Mouse (Mus musculus) 3134 (cell line): Measurements from ENCODE around the gene Plce1.
"Not testable (repeated sequence)": the region's sequence is repeated elsewhere in the genome, so short reads cannot be mapped to it uniquely, and the experiment has no call there.

Experiments
- DNase-seq: peaks from one replicate; pipeline ENCODE4 v3.0.0-alpha.2; 2011; ENCODE audit warnings: low spot score; ENCODE audit not compliant: insufficient read length; ENCODE audit errors: extremely low read depth

Plce1 gene

DNA sequence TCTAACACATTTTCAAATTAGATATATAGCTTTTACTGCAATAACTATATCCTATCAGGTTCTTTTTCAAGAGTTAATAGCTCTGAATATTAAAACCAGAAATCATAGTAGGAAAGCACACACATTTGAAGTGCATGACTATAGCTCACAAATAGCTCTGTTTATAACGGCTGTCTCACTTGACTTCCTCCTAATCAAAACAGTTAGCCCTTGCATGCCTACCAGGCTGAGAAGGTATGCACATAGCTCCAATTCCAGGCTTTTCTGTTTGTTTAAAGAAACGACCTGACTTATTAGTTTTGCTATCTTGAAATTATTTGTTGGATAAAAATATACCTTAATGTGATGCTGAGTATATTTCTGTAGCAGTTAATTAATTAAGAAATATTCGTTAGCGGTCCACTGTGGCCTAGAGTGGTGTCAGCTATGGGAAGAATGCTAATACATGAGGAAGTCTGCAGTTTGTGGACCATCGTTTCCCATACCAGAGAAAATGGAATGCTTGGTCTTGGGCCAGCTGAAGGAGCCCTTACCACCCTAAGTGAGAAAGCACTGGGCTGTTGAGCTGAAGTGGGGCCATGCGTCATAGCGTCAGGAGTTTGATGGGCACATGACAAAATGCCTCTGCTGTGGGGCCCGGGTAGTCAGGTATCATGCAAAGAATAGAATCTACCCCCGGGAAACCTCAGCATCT lies 146.3 kb downstream of the Plce1 start:
- no peak for DNase-seq

DNA sequence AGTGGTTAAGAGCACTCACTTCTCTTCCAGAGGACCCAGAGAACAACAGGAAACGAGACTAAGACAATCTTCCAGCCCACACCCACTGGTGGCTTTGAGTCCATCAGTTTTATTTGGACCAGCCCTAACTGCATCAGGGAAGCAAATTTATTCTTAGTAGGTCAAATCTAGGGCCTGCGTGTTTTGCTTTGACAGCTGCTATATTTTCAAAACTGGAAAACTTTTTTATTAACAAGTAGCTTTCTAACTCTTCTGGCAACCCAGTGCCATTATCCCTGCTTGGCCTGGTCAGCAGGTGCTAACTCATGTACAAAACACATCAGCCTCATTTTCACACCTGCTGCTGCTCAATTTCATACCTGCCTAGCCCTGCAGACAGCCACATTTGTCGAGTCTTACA lies 151.3 kb downstream of the Plce1 start:
- DNase-seq = no peak

DNA sequence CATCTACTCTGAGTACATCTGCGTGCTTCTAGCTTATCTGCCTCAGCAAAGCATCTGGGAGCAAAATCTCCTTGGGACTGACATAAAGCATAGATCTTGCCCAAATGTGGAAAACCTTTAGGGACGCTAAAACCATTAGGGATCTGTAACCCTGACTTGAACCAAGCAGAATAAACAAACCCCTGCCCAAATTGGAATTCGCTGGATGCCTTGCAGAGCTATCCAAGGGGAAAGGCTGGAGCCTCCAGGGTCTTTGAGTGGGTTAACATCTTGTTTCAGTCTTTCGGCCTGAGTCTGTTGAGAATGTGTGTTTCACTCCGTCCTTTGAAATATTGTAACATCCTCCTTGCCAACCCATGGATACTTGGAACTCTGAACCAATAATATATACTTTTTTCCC lies 152.4 kb downstream of the Plce1 start:
- DNase-seq = no peak

DNA sequence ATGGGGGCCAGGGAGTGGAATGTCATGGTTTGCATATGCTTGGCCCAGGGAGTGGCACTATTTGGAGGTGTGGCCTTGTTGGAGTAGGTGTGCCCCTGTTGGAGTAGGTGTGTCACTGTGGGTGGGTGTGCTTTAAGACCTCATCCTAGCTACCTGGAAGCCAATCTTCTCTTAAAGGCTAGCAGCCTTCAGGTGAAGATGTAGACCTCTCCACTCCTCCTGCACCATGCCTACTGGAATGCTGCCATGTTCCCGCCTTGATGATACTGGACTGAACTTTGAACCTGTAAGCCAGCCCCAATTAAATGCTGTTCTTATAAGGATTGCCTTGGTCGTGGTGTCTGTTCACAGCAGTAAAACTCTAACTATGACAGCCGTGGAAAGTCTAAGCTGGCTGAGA lies 158.1 kb downstream of the Plce1 start:
- DNase-seq = no peak

DNA sequence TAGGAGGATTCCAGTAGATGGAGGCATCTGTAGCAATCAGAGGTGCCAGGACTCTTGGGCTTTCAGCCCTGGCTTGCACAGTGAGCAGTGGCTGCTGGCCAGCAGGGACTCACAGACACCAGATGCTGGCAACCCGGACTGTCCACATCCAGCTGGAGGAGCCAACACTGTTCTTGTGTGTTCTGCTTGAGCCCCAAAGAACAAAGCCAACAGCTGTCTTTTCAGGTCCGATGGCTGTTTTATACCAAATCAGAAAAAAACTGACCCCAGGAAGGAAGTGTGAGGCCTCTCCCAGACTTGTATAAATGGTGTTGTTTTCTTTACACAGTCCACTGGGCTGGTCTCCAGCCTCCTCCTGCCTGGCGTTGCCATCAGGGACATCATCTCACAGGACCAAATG lies 158.9 kb downstream of the Plce1 start:
- DNase-seq = peak; percentile 37

DNA sequence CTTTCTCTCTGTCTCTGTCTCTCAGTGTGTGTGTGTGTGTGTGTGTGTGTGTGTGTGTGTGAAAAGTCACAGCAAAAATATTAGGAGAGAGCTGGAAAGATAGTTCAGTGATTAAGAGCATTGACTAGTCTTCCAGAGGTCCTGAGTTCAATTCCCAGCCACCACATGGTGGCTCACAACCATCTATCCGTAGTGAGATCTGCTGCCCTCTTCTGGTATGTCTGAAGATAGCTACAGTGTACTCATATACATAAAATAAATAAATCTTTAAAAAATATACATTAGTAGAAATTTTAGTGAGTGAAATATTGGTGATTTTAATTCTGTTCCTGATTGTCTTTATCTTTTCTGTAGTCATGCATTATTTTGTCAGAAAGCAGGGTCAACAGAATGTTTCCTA lies 161.6 kb downstream of the Plce1 start:
- not testable (repeated sequence) for DNase-seq

DNA sequence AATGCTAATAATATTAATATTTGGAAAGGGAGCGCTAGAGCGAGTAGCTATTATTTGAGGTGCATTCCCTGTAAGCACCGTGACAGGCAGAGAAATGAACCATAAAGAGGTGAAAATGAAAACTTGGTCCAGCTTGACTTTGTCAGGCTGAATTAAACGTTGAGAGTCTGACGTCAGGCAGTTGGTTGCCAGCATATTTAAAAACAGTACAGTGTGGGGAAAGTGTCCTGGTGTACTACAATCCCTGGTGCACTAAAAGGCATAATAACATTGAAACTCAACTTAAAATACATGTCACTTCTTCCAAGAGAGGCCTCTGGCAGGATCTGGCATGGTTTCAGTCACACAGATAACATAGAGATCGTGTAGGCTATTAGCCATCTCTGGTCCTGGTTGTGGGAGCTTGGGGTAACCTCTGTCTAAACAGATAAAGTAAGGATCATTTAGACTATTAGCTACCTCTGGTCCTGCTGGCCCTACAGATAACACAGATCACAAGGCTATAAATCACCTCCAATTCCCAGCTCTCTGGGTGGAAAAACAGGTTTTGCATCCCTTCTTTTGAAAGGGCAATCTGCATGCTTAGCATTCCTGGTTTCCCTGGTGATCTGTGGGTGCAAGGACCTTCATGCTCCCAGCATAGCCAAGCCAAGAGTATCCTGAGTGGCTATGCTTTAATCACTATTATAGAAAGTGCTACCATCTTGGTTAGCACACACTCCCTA lies 164.1 kb downstream of the Plce1 start:
- DNase-seq = no peak

DNA sequence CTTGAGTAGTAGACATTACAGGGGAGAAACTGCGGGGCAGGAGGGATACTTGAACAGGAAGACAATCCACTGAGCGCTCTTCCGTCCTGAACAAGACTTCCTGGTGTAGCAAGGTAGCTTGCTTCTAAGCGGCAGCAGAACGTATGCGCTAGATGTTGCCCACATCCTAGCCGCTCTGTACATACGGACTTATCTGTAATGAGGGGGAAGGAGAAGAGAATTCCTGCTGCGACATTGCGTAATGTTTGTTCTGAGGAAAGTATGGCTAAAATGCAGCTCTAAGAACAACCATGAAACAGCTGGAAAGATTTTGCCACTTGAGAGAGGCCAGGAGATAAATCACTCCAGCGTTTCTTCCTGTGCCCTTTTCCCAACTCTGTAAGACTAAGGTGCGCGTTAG lies 177.1 kb downstream of the Plce1 start:
- no peak for DNase-seq

DNA sequence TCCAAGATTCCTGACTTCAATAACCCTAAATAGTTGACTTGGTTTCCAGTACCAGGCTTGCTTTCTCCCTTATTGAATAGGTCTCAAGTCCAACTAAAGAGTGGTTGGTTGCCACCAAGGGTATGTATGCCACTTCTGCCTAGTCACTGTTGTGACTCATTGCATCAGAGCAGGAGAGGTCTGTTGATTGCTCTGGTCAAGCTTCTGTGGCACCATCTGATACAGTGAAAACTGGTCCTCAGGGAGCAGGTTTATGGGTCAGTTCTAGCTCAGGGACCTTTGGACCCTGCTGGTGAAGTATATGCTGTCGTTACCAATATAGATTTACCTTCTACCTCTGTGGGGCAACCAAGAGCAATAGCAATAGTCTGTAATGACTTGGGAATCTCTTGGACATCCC lies 184.5 kb downstream of the Plce1 start:
- DNase-seq = no peak

DNA sequence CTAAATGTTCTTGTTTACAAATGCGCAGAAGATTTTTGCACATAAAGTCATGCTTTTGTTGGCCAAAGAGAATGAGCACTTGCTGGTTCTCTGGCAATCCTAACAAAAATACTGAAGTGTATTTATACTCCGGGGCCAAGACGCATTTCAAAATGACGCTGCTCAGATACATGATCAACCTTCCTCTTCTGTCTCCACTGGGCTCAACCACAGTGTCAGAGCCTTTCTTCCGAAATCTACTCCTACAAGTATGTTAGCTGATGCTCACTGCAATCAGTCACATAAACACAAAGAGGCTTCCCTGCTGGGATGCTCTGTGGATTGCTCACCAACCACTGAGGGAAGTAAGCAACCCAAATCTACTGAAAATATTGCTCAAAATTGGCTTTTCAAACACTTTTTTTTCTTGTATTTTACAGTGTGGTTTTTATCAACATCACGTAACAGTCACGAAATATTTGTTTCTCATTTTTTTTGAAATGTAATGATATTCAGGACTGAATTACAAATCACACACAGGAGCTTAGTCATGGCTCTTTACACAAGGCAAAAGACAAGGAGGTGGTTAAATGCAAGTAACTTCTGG lies 191.2 kb downstream of the Plce1 start:
- DNase-seq = peak; percentile 19

DNA sequence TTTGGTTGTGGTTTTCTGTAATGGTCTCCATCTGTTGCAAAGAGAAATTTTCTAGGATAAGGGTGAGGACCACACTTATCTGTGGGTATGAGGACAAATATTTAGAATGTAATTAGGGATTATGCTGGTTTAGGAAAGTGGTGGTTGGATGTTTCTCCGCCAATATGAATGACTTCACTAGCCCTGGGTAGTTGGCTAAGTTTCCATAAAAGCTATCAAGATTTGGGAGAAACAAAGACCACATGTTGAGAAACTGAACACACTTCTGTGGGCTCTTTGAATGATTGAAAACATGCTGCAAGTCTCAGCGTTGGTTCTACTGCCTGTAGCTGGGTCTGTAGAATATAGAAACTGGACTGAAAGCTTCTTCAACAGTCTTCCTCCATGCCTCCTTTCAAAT lies 193.0 kb downstream of the Plce1 start:
- no peak for DNase-seq

DNA sequence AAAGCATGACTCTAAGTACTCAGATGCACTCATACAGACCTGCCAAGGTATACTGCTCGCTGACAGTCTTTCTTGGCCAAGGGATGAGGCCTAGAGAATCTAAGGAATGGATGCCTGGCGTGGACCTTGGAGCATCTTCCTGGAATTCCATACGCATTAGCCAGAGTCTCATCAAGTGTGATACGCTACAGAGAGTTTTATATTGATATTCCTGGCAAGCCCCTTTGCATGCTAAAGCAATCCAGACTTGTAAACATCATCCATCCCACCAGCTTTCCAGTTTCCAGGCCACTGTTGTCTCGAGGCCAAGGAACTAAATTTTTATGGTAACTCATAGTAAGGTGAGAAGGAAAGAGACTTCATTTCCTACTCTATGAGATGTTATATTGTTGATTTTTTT lies 197.7 kb downstream of the Plce1 start:
- DNase-seq = no peak

DNA sequence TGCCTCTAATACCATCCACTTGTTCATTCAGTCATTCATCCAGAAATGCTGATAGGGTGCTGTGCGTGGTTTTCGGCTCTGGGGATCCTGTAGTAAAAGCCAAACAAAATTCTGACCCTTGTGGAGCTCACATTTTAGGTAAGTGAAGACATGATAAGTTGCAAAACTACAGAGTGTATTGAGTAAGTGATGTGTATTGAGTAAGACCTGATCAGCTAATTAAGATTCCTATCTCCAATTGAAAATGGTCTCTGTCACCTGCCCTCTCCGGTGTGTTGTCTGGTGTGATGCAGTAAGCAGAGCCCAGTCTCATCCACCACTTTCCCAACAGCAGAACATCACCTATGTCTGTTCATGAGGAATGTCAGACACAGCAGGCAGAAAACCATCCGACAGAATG lies 198.6 kb downstream of the Plce1 start:
- DNase-seq = no peak

DNA sequence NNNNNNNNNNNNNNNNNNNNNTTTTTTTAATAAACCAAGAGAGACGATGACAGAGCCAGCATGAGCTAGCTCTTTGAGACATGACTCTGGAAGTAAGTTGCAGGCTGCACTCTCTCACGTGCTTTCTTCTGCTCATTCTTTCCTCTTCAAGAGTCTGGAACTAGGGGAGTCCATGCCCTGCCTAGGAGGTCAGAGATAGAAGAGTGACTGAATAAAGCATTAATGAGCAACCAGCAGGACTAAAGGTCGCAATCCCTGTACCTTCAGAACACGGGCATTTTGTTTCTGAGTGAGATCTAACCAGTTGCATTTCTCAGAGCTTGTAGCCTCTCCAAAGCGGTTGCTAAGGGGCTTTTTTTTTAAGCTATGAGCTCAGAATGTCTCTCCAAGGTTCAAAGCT lies 206.4 kb downstream of the Plce1 start:
- DNase-seq = no peak

DNA sequence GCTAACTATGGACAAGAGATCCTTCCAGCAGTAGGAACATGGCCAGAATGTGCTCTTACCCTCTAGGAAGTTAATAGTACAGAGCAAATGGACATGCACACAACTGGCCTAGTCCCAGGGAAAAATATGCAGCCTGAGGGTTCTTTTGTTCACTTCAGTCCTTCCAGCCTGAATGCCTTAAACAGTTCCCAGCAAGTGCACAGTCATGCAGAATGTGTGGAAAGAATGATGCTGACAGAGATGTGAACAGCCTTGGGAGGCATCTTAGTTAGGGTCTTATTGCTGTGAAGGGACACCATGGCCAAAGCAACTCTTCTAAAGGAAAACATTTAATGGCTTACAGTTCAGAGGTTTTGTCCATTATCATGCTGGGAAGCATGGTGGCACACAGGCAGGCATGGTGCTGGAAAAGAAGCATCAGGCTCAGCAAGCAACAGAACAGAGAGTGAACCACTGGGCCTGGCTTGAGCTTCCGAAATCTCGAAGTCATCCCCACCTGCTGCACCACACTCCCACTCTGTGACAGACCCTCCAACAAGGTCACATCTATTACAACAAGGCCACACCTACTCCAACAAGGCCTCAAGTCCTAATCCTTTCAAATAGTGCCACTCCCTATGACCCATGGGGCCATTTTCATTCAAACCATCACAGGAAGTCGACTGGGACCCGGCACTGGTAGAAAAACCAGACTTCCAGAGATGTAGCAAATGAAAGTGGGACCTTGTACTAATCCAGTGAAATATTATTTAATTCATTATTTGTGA lies 208.0 kb downstream of the Plce1 start:
- DNase-seq = no peak

DNA sequence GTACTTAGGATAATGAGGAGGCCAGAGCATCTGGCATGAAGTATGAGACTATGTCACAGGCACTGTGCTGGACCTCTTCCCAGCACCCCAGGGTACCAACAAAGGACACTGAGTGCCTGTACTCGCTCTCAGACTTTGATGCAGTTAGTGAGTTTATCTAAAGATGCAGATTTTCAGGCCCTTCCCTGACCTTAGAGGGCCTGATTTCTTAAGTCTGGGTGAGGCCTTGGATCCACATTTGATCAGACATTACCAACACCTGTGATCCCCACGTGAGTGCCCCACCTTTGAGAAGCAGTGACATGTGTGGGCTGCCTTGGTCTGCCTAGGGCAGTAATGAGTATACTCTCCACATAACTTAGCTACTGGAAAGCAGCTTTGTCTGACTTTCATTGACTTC lies 209.4 kb downstream of the Plce1 start:
- DNase-seq = no peak

DNA sequence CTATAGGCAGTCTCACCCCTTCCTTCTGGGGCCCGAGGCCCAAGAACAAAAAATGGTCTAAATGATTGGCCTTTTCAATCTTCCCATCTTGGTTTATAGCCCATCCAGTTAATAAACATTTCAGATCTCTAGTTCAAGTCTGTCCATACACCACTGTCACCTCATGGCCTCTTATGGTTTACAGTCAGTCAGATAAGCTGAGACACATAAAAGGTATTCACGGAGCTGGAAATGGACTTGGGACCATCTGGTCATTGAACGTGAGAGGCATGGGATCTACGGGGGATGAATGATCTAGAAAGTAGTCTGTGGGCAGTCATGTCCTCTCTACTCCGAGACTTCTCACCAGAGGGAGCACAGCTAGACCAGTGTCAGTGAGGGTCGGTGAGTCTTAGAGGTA lies 210.6 kb downstream of the Plce1 start:
- no peak for DNase-seq

DNA sequence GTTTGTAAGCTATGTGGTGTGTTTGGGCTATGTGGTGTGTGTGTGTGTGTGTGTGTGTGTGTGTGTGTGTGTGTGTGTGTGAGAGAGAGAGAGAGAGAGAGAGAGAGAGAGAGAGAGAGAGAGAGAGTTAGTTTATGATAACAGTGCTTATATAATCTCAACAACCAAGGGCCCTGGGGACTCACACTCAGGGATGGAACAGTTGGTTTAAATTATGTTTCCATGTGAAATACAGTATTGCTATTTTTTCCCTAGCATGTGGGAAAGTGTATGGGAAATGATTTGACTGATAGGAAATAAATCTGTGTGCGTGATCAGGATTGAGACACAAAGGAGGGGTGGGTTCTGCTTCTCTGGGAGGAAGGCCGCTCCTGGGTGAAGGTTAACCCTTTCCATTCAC lies 212.4 kb downstream of the Plce1 start:
- no peak for DNase-seq

DNA sequence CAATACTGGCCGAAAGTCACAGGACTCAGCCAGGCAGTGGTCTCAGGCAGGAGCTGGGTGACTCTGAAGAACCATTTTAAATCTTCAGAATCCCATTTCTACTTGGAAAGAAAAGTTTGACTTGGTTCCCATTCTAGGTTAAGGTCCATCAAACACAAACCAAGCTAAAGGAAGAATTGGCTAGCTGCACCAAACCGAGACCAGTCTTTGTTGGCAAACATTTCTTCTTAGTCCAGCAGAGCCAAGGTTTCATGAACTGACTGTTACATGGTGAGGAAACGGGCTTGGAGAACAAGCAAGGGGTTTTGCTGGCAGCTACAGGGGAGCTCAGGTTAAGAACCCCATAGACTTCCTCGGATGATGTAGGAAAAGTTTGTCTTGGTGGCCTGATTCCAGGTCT lies 212.9 kb downstream of the Plce1 start:
- DNase-seq = no peak

DNA sequence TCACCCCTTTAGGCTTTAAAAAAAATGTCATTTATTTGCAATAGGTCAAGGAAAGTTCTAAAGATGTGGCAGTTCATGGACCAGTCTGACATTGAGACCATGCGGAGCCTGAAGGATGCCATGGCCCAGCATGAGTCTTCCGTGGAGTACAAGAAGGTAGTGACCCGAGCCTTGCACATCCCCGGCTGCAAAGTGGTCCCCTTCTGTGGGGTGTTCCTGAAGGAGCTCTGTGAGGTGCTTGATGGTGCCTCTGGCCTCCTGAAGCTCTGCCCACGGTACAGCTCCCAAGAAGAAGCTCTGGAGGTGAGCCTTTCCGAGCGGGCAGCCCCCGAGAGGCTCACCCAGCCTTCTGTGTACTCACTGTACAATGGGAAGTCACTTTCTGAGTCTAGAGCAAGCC lies 220.9 kb downstream of the Plce1 start:
- DNase-seq = no peak

DNA sequence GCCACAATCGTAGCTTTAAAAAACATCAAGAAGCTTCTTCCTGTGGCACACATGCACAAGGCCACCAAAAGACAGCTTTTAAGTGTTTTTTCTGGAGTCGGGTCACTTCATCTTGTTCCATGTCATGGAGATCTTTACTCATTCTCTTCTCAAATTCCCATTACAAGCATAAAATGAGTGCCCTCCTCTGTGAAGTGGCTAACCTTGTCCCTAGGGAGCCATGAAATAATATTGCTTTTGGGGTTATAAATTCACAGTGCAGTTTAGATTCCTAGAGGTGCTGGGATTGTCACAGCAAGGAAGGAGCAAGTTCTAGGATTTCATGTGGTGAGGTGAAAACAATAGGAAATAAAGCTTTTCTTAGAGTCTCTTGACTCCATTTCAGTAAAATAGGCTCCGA lies 223.8 kb downstream of the Plce1 start:
- DNase-seq = no peak

DNA sequence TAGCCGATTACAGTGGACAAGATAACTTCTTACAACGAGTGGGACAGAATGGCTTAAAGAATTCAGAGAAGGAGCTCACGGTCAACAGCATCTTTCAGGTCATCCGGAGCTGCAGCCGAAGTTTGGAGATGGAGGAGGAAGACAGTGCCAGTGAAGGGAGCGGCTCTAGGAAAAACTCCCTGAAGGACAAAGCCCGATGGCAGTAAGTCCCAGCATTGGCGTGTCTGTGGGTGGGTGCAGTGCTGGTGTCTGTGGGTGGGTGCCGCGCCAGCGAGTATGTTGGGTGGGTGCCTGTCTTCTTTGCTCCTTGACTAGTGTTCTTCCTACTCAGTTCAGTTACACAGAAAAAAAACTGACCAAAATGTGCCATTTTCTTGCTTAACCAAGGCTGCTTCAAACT lies 224.3 kb downstream of the Plce1 start:
- DNase-seq = no peak
